Mouse (Mus musculus): ENCODE results near the gene Atg14.

- TF ChIP-seq EP300 (IDR thresholded peaks at IDR 0.05; ENCODE audit: low read depth) (no peak), CTCF (IDR thresholded peaks at IDR 0.05; ENCODE audit: low read depth) (no peak)
Measured at GRCm38 (mm10) chr14:47541325-47541948, 29.0 kb downstream of the Atg14 start.
